Mouse (Mus musculus) liver, embryonic 14.5 days (tissue): Measurements from ENCODE around the gene Izumo1. TPM values are rescaled to one million over a fixed set of nuclear protein-coding genes. Genes with fewer than 3 reads are reported as not detected.

Experiments
- ATAC-seq: fragments of 200-750 bp; cut with Nextera tagmentation; 2 replicates; pipeline ENCODE4 v1.8.0; 2017; ENCODE audit warnings: moderate number of reproducible peaks, mild to moderate bottlenecking, moderate library complexity; ENCODE audit not compliant: insufficient read depth
- DNase-seq, 3 experiments: peaks; one replicate each; pipeline ENCODE4 v3.0.0-alpha.2; 2012 to 2013; ENCODE audit warnings: low read depth in 3 of 3, low spot score in 3 of 3
- H3K27ac ChIP-seq: fragments of 300-500 bp; sonication (generic); 2 replicates; pipeline ENCODE4 v1.5.1; 2014; ENCODE audit warnings: moderate library complexity, mild to moderate bottlenecking, control low read depth, inconsistent platforms
- H3K27me3 ChIP-seq: fragments of 300-500 bp; sonication (generic); 2 replicates; pipeline ENCODE4 v1.6.1; 2014; ENCODE audit warnings: mild to moderate bottlenecking, low read length, moderate library complexity; ENCODE audit not compliant: control insufficient read depth, insufficient read depth
- H3K36me3 ChIP-seq: fragments of 300-500 bp; sonication (generic); replicated peaks from 2 replicates; pipeline ENCODE4 v1.6.1; 2014; ENCODE audit warnings: low read depth; ENCODE audit not compliant: control insufficient read depth, insufficient read depth
- H3K4me1 ChIP-seq, 2 experiments: fragments of 200-500 bp in 1 of 2; fragments of 300-500 bp in 1 of 2; sonication (generic) in 1 of 2; replicated peaks; 2 replicates each; pipeline ENCODE4 v1.6.1; 2012 to 2014; ENCODE audit warnings: antibody characterized with exemption in 1 of 2, inconsistent platforms in 1 of 2, low read length in 1 of 2; ENCODE audit not compliant: control insufficient read depth in 2 of 2, insufficient read depth in 2 of 2
- H3K4me2 ChIP-seq: fragments of 300-500 bp; sonication (generic); 2 replicates; pipeline ENCODE4 v1.6.1; 2014; ENCODE audit warnings: low read depth, mild to moderate bottlenecking, control low read depth, moderate library complexity
- H3K4me3 ChIP-seq, 2 experiments: fragments of 200-500 bp in 1 of 2; fragments of 300-500 bp in 1 of 2; sonication (generic) in 1 of 2; 2 replicates each; pipeline ENCODE4 v1.5.1; 2012 to 2014; ENCODE audit warnings: low read depth in 2 of 2, low read length in 2 of 2, mild to moderate bottlenecking in 2 of 2, control low read depth in 1 of 2, inconsistent platforms in 1 of 2, moderate library complexity in 1 of 2; ENCODE audit not compliant: insufficient read depth in 1 of 2
- H3K9ac ChIP-seq: fragments of 300-500 bp; sonication (generic); replicated peaks from 2 replicates; pipeline ENCODE4 v1.6.1; 2014; ENCODE audit warnings: mild to moderate bottlenecking, control low read depth, moderate library complexity
- H3K9me3 ChIP-seq: fragments of 300-500 bp; sonication (generic); 2 replicates; pipeline ENCODE4 v1.6.1; 2016; ENCODE audit warnings: low read length, mixed read lengths; ENCODE audit not compliant: control insufficient read depth
- CTCF ChIP-seq: IDR thresholded peaks from 2 replicates; pipeline ENCODE4 v1.5.1; 2016; ENCODE audit warnings: antibody characterized with exemption, low read depth, control low read depth
- EP300 ChIP-seq: IDR thresholded peaks from 2 replicates; pipeline ENCODE4 v1.6.1; 2016; ENCODE audit warnings: antibody characterized with exemption, low read depth
- WGBS: fragments of 180-500 bp; shearing (Covaris S2); extraction: QIAGEN DNeasy Blood & Tissue Kit; methylation state at CpG from one replicate; pipeline ENCODE4 v1.1.7; 2014; ENCODE audit not compliant: insufficient replicate concordance; 5-methylcytosine and 5-hydroxymethylcytosine counted together
- polyA plus RNA-seq, 2 experiments: library from polyadenylated mRNA; depleted of rRNA in 1 of 2; stranded (reverse) in 1 of 2; unstranded in 1 of 2; fragments of >200 nt; fragmentation: Nextera tagmentation in 1 of 2; extraction: Ambion mirVana in 1 of 2; gene quantifications; 2 replicates each; pipeline versions ENCODE4 v1.2.1 to v1.2.3; 2012 to 2014

The Izumo1 gene
- polyA plus RNA-seq, 2 experiments, result 0.15 TPM; not detected in 1

GRCm38 (mm10) chr7:45632499-45632898, 10.9 kb downstream of the Izumo1 start:
- ATAC-seq, result no peak
- Histone ChIP-seq H3K36me3 (no peaks in the 10 kb centered on the region), H3K4me1 (no peaks in the 10 kb centered on the region; a peak in 2 of 4 replicates), H3K4me2 (no peak overlapping the region), H3K27me3 (peaks cover 12% of the 10 kb centered on the region), H3K9me3 (no peaks in the 10 kb centered on the region), H3K27ac (no peak overlapping the region), H3K4me3 (no peak overlapping the region), H3K9ac (no peak overlapping the region)
- WGBS, result 45% methylated on average over 35 of the region's 35 CpGs
- TF ChIP-seq EP300, result no peak
- TF ChIP-seq CTCF, result no peak
- DNase-seq, result no peak

DNA sequence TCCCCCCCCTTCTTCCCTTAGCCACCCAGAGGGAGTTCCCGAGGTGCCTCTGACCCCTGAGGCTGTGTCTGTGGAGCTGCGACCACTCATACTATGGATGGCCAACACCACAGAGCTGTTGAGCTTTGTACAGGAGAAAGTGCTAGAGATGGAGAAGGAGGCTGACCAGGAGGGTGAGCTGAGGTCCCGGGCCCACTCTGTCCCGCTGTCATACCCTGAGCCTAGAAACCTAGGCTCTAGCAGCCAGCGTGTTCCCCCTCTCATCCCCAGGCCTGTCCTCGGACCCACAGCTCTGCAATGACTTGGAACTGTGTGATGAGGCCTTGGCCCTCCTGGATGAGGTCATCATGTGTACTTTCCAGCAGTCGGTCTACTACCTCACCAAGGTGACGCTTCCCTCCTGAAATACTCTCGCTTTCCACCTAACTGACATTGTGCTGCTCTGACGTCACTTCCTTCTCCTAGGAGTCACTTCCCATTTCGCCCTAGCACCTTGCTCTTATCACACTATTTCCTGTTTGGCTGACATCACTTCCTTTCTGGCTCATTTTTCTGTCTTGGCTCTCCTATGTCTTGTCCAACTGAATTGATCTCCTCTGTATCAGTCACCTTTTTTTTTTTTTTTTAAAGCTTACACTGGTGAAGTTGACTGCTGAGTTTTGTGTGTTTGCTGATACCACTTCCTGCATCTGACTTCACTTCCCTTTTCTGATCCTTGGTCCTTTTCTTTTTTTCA, 13.5 kb downstream of the Izumo1 start:
- WGBS, result 47% methylated on average over 11 of the region's 11 CpGs

GRCm38 (mm10) chr7:45635711-45636688, 14.4 kb downstream of the Izumo1 start:
- Histone ChIP-seq H3K4me2 (no peak overlapping the region), H3K27me3 (no peaks in the 10 kb centered on the region; the same call in 1 of the 2 replicates), H3K27ac (no peak overlapping the region), H3K36me3 (no peaks in the 10 kb centered on the region), H3K9me3 (no peaks in the 10 kb centered on the region), H3K4me3 (no peak overlapping the region), H3K4me1 (no peaks in the 10 kb centered on the region; a peak in 2 of 4 replicates), H3K9ac (no peak overlapping the region)
- no peak for ATAC-seq
- 47% methylated on average over 15 of the region's 15 CpGs for WGBS
- no peak for DNase-seq
- no peak for TF ChIP-seq EP300
- no peak for TF ChIP-seq CTCF

More for the DNA sequence above, 13.5 kb downstream of the Izumo1 start:
- DNase-seq (peak in 1 of 3 experiments; percentile 14), ATAC-seq (peak; percentile 27; the same call in 1 of the 2 replicates)
- Histone ChIP-seq H3K4me2 (no peak overlapping the region), H3K4me3 (no peak overlapping the region), H3K27ac (no peak overlapping the region), H3K4me1 (no peaks in the 10 kb centered on the region; a peak in 2 of 4 replicates), H3K36me3 (no peaks in the 10 kb centered on the region), H3K9me3 (no peaks in the 10 kb centered on the region), H3K9ac (no peak overlapping the region), H3K27me3 (no peaks in the 10 kb centered on the region; the same call in 1 of the 2 replicates)
- TF ChIP-seq EP300 (no peak), CTCF (no peak)

- no peak for ATAC-seq
- no peak overlapping the region for H3K9ac ChIP-seq
- no peak for DNase-seq
- H3K36me3 ChIP-seq, result no peaks in the 10 kb centered on the region
- H3K9me3 ChIP-seq, result no peaks in the 10 kb centered on the region
- no peaks in the 10 kb centered on the region for H3K27me3 ChIP-seq
- H3K4me2 ChIP-seq, result no peak overlapping the region
- TF ChIP-seq EP300, result no peak
- TF ChIP-seq CTCF, result no peak
- no peaks in the 10 kb centered on the region; a peak in 2 of 4 replicates for H3K4me1 ChIP-seq
- H3K27ac ChIP-seq, result no peak overlapping the region
- 70% methylated on average over 6 of the region's 6 CpGs for WGBS
- H3K4me3 ChIP-seq, result no peak overlapping the region
Measured at GRCm38 (mm10) chr7:45637710-45638109, 16.1 kb downstream of the Izumo1 start.
